Mouse (Mus musculus) MEL-GATA-1-ER (cell line): ENCODE data around the gene Hcrtr1.

Experiments
- DNase-seq: peaks from one replicate; pipeline ENCODE4 v3.0.0-alpha.2; 2012; ENCODE audit warnings: low read depth; ENCODE audit errors: extremely low read depth

The Hcrtr1 gene

DNA sequence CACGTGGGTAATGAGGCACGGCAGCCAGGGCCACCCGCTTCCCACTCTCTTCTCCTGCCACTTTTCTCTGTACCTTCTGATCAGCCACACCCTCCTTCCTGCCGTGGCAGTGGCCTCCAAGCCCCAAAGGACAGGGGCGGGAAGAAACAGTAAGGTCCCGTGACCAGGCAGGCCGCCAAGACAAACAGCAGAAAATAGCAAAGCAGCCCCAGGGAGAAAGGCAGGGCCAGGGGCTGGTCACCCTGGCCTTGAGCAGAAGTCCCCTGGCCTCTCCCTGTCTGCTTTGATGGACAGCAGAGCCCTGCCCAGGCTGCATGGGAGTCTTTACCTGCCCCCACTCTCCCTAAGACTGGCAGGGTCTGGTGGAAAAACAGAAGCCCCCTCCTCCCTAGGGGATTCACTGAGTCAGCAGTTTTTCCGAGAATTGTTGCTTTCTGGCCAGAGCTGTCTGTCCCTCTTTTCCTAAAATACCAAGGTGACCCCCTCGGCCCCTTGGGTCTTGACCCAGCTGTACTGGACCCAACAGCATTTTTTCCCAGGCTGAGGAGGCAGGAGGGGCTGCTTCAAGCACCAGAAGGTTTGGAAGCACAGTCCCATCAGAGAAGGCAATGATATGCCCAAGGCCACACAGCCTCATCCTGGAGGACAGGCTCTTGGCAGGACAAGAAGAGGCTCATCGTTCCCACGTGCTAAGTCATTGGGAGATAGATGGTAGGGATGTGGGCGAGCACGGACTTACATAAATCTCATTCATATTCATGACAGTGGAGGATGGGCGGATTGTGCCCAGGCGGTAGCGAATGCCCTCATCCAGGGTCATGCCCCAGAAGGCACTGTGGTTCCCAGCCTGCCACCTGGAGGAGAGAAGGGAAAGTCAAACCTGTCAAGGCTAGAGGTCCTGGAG is 29.4 kb upstream of the Hcrtr1 start:
- peak; percentile 37 for DNase-seq

DNA sequence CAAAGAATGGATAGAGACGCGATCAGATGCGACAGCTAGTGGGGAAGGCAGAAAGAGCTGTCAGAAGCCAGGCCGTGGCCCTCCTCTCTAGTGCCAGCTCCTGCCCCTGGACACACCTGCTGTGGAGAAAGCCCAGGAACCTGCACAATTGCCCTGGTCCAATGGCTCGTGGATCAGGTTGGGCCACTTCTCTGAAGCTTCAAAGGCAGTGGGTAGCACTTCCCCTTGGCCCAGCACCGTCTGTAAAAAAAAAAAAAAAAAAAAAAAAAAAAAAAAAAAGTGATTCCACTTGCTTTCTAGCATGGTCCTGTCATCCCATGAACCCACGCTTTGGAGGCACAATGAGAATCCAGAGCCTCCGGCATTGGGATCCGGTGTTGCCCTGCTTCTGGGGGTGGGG is 28.7 kb upstream of the Hcrtr1 start:
- DNase-seq: no peak

DNA sequence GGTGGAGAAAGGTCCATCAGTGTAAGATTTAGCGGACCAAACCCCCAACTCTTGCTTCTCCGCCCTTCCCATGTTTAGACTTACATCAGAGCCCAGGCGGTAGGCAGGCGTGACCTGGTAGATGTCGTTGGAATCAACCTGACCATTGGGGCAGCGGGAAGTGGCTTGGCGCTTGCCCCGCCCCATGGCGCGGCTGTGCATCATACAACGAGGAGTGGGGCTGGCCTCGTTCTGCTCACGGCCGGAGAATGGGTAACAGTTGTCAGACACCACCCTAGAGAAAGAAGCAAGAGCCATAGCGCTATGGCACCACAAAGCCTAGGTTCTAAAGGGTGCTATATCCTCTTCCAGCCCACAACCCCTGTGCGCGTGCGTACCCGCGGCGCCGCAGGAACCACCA is 28.2 kb upstream of the Hcrtr1 start:
- DNase-seq: no peak

DNA sequence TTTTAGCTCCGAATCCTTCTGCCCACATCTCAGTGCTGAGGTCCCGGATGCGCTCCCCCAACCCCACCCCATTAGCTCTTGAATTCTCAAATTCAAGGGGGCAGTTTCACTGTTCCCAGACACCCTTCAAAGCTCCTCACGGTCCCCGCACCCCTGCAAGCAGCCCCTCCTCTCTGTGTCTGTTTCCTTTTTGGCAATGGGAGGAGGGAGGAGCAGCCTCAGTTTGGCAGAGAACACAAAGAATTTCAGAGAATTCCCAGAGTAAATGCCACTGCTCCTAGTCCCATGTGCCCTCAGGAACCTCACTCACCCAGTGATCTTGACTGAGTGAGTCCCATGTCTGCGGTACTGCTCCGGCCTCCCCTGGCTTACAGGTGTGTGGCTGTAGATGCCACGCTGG is 27.4 kb upstream of the Hcrtr1 start:
- no peak for DNase-seq

DNA sequence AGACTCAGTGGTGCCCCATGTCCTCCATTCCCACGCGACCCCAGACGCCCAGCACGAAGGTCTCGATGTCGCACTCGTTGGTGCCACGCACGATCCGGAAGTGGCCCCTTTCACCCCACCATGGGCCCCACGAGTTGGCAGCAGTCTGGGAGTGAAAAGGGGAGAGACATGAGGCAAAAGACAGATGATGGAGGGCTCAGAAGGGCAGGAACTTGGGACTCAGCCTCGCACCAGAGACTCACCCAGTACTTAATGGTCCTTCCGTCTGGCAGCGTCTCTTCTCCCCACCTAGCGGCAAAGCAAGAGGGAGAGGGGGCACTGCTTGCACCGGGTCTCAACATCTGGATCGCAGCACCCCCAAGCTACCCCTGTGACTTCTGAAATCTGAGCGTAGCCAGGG is 26.9 kb upstream of the Hcrtr1 start:
- no peak for DNase-seq

DNA sequence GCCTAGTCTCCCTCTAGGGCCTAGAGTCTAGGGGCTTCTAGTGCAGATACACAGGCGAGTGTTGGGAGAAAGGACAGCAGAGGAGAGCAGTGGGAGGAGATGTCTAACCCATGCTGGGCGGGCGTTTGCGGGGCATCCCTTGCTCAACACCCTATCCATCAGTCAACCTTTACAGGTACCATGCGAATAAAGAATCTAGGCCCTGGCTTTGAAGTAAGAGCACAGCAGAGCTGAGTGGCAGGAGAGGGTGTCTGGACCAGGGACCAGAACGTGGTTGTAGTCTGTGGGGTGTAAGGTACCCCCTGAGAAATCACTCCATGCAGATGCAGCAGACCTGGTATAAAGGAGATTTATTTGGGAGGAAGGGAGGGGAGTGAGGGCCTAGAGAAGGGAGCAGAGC is 25.0 kb upstream of the Hcrtr1 start:
- DNase-seq: no peak

DNA sequence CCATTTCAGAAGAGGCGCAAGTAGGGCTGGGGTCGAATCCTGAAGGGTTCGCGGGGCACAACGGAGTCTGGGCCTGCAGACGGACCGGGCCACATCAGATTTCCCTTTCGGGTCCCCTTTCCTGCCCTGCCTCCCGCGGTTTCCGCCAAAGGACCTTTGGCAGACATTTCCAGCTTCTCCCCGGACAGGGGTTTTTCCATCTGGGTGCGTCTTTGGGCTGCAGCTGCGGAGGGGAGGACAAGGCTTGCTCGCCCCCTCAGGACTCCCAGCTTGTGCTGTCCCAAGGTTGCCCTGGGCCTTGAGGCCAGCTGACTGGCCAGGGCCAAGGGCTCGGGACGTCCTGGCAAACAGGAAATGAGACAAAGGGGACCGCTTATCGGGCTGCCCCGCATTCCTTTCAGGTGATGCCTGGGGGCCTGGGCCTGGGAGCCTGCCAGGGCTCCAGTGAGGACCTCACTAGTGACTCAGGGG is 24.3 kb upstream of the Hcrtr1 start:
- no peak for DNase-seq

DNA sequence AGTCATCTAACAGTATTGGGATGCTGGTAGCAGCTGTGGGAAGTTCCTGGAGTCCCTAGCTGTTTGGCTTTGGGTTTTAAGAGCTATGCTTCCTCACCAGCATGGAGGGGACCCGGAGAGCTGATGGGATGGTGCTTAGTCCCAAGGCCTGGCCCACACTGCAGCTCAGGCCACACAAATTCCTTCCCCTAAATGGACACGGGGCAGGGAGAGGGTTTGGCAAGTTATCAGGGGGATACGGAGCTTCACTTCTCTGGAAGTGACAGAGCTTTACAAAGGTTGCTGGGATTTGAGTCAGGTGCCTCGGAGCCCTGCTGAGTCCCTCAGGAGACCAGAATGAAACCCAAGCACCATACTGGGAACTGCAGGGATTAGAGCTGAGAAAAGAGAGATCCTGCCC is 22.2 kb upstream of the Hcrtr1 start:
- no peak for DNase-seq

DNA sequence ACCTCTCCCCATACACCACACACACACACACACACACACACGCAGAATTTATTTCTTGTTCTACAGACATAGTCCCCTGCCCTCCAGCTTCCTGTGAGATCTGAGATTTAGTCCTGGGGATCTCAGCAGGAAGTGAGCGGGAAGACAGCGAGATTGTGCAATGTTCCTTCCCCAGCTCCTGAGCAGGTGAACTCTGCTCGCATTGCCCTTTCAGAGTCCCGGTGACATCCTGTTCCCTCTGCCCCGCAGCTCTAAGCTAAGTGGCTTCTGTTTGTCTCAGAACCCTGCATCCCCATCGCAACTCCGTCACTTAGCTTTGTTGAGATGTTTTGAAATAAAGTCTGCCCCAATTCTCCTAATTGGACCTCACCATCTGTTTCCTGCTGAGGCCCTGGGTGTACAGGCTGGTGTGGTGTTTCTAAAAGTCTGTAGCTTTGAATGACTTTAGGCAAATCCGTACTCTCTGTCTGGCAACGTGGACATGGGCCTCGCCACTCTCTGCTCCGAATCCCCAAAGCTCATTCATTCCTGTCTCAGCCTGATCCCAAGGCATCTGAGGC is 17.7 kb upstream of the Hcrtr1 start:
- DNase-seq: no peak

DNA sequence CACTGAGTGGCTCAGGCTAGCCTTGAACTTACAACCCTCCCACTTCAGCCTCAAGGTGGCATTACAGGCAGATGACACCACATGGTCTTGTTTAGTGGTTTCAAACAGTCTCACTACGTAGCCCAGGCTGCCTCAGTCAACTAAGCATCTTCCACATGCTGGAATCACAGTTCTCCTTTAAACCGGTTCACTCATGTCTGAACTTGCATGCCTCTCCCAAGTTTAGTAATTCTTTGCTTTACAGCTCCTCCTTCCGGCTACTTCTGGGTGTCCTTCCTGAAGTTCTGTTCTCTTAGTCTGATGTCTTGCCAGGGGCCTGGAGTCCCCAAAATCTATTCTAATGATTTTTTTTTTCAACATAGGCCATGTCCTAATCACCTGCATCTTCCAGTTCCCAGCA is 15.1 kb upstream of the Hcrtr1 start:
- no peak for DNase-seq

DNA sequence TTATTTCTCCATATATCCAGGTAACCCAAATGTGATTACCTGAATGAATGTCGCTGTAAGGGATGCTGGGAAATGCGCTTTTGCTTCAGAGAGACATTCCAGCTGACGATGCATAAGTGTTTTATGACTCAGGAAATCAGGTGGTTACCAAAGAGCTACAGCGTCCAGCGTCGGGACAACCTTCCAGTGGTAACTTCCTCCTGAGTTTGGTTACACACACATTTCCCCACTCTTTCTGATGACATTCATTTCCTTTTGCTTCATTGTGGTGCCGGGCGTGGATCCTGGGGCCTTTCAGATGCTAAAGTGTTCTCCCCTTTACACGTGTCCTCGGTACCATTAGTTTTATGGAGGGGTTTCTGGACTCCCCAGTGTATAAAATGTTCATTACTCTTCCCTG is 9.2 kb upstream of the Hcrtr1 start:
- no peak for DNase-seq

DNA sequence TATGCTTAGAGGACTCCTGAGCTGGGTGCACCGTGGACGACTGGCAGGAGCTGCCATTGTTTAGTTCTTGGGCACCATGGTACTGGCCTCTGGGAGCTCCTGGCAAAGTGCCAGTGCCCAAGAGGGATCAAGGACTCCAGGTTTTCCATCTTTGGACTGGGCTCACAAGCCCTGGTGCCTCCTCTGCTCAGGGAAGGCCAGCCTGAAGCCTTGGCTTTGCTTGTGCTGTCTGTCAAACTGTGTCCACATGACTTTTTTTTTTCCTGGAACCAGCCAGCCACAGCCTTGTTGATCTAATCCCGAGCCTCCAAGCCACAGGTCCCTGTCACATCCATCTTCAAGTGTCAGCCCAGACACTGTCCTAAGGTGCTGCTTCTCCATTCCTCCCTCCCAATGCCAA is 2.6 kb upstream of the Hcrtr1 start:
- no peak for DNase-seq

DNA sequence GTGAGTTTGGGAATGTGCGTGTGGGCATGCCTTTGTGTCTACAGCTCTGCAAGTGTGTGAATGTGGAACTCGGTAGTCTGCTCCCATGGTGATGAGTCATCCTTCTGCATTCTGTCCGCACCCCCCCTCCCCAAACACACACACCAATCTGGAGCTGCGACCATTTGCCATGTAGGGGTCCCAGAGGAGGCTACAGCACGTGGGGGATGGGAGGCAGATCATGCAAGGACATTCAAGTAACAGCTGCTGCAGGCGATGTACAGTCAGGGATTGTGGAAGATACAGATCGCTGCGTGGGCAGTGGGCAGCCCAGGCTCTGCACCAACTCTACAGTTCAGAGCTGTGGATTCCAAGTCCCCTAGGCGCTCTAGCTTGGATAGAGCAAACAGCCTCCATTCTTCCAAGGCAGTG is 1.8 kb upstream of the Hcrtr1 start:
- no peak for DNase-seq

DNA sequence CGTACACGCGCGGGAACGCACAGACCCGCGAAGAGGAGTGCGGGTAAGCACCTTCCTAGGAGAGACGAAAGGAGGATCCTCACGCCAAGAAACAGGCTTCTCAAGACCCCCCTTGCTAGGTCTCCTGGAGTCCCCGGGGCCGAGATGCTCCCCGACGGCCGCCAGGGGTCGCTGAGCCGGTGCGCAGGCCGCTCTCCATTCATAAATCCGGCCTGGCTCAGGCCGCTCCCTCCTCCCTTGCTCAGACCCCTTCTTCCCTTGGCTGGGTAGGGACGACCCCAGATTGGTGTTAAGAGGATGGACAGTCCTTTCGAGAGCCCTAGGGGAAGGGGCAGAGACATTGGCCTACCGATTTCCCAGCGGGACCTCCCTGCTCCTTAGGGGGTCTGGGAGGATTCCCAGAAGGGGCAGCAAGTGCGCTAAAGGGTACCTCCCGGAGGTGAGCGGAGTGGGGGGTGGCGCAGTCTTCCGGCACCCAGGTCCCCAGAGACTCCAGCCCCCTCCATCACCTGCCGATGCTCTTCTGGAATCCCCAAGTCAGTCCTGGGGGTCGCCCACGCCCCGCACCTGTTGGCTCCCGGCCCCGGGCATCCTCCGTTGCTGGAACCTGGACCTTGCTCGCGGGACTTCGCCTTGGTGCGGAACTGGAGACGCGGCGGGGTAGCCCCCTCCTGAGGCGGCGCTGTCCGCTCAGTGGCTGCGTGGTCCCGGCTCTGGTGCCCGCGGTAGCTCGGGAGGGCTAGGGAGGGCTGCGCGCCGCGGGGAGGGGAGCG is 532 bp downstream of the Hcrtr1 start:
- peak; percentile 5 for DNase-seq

DNA sequence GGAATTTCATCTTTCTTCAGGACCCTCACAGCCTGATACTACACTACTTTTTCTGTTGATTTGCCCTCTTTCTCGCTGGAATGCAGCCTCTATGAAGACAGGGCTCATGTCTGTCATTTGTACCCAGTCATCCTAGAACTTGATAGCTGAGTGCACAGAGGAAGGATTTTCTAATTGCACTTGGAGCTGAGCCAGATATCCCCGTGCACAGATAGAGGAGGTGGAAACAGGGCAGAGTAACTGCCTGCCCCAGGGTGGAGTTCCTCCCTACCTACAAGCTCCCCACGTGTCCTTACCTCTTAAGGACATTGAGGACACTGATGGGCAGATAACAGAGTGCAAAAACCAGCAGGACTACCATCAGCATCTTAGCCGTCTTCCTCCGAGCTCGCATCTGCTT is 5.8 kb downstream of the Hcrtr1 start:
- no peak for DNase-seq

DNA sequence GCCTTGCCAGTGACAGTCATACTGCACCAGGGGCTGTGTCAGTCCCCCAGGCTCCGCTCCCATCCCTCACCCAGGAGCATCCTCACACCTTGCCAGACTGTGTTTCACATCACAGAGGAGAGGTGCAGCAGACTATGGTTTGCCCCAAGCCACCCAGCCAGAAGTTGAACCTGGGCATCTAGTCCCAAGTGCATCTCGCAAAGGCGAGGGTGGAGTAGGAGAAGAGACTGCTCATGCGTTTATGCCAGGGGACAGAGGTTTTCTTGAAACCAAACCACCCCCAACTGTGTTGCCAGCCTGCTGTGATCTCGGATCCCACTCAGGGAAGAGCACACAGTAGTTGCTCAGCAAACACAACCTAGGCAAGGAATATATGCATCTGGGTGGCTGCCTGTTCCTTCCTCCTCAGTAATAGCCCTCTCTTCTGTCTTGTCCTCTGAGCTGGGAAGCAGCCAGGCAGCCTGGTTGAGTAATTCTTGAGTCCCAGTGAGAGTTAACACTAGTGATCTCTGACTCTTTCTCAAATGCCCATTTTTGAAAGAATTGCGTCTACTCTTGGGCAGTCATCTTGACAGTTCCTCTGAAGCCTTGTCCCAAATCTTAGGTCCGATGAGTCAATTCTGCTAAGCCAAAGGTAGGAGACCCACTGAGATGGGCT is 7.6 kb downstream of the Hcrtr1 start:
- DNase-seq: no peak

DNA sequence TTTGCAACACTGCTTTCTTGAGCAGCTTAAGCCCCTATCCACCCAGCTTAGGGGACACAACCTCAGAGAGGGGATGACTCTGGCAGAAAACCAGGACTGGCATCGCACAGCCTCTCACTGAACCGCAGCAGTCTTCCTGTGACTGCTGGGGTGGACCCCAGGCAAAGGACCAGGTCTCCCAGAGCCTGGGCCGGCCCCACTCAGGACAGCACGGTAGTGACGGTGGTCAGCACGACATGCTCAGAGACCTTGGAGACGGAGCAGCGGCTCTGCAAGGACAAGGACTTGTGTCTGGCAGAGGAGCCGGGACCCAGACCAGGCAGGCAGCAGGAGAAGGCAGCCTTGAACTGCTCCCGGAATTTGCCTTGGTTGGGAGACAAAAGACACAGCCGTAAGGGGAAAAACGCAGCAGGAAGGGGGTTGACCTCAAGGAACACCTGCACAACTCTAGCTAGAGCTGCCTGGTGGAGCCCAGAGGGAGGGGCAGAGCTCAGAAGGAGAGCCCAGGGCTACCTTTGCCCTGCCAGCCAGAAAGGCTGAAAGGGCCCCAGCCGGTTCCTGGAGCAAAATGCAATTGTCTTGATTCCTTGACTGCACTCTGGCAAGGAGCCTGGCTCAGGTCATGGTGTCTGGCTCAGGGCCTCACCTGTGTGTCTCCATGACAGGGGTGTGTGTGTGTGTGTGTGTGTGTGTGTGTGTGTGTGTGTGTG is 8.4 kb downstream of the Hcrtr1 start:
- no peak for DNase-seq

DNA sequence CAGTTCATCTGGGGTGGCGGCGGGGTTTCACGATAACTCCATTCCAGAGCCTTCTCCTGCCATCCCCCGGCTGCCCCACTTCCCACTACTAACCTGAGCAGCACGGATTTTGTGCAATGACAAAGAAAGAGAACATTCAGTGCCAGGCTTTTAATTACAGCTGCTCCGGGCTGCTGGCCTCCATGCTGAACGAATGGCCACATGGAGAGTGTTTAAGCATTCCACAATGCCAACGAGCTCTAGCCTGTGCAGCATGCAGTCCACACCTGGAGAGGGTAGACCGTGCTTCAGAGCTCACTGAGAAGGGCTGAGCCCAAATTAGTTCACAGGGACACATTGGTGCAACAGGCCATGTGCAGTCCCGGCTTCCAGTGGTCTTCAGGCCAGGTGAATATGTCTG is 9.1 kb downstream of the Hcrtr1 start:
- DNase-seq: no peak

DNA sequence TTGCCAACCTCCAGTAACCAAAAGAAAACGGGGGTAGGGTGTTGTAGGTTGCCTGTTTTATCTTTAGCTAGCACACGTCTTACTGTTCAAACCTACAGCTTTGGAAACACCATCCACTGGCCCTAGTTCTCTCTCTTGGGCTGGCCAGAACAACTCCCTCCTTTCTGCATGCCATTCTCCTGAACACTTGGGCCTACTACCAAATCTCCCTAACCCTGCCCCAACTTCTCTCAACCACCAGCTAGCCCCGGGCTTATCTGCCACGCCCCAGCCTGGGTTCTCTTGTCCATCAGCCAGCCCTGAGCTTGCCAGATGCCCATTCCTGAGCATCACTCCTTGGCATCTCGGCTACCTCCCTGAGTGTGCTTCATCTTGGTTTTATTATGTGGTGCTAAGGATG is 10.3 kb downstream of the Hcrtr1 start:
- DNase-seq: no peak

DNA sequence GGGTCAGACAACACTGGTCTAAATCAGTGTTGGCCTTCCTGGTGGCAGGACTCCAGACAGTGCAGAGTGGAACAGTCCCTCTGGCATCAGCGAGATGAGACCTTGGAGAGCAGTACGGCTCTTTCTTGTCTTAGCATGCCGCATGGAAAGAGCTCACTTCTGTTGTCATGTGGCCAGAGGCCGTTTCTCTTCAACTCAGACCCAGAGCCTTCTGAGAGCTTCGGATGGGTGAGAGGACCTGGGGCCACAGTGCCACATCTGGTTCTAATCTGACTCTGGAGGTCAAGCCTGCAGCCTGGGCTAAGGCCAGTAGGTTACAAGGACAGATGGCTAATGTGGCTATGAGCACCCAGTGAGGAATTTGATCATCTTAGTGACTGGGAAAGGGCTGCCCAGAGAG is 13.2 kb downstream of the Hcrtr1 start:
- no peak for DNase-seq

DNA sequence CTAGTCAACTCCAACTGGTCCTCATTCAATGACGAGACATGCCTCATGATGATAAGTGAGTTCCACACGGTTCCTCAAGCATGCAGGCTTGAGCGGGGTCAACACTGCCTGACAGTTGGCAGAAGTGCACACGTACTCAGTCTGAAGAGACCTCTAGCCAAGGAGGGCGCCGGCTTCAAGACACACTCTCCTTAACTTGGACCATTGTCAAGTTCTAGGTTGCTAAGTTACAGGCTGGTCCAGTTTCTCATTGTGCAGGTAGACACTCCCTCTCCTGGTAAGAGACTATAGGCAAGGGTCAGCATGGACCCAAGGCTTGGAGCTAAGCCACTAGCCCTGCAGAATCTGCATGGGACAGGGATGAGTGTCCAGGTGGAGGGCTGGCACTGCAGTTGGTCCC is 14.0 kb downstream of the Hcrtr1 start:
- DNase-seq: no peak
